Mouse (Mus musculus) layer of hippocampus, postnatal 14 days (tissue): Measurements from ENCODE around the gene Smyd4. TPM values are rescaled to one million over a fixed set of nuclear protein-coding genes. Genes with fewer than 3 reads are reported as not detected.

Experiments used
- DNase-seq, 2 experiments: peaks; one replicate each; pipeline ENCODE4 v3.0.0; 2021 to 2022; ENCODE audit warnings: low spot score in 2 of 2, mixed read lengths in 1 of 2
- total RNA-seq, 2 experiments: library from RNA; stranded (reverse); gene quantifications; 2 replicates each; pipeline ENCODE4 v1.2.3; 2021

Gene Smyd4
- total RNA-seq, 2 experiments from 2014 or later: 10.6 to 12.3 TPM

- DNase-seq: no peak
These were observed 67.8 kb downstream of the Smyd4 start for GRCm38 (mm10) chr11:75415994-75416393.

GRCm38 (mm10) chr11:75420037-75420436 is 71.8 kb downstream of the Smyd4 start:
- DNase-seq: no peak

- no peak for DNase-seq
These were observed 72.7 kb downstream of the Smyd4 start for GRCm38 (mm10) chr11:75420810-75421374.

GRCm38 (mm10) chr11:75421375-75422012 is 73.3 kb downstream of the Smyd4 start:
- no peak for DNase-seq

GRCm38 (mm10) chr11:75422013-75422792 is 74.0 kb downstream of the Smyd4 start, which contains the start of gene Serpinf1:
TSS of gene Serpinf1 (minus strand) at chr11:75422701.
- no peak for DNase-seq

- no peak for DNase-seq
These were observed 74.9 kb downstream of the Smyd4 start for GRCm38 (mm10) chr11:75423091-75423490.

GRCm38 (mm10) chr11:75424033-75424432 is 75.8 kb downstream of the Smyd4 start:
- no peak for DNase-seq

GRCm38 (mm10) chr11:75424459-75424858 is 76.2 kb downstream of the Smyd4 start:
- DNase-seq: no peak

GRCm38 (mm10) chr11:75429019-75429705 is 80.9 kb downstream of the Smyd4 start:
- DNase-seq: no peak

GRCm38 (mm10) chr11:75431307-75431706 is 83.1 kb downstream of the Smyd4 start:
- DNase-seq: peak; percentile 81 to 95

- DNase-seq: no peak
These were observed 85.9 kb downstream of the Smyd4 start for GRCm38 (mm10) chr11:75434138-75434537.

- DNase-seq: no peak
These were observed 90.0 kb downstream of the Smyd4 start for GRCm38 (mm10) chr11:75438194-75438593.

GRCm38 (mm10) chr11:75438804-75439203 is 90.6 kb downstream of the Smyd4 start:
- no peak for DNase-seq

GRCm38 (mm10) chr11:75439363-75439762 is 91.1 kb downstream of the Smyd4 start, which contains the start of gene Serpinf2:
TSS of gene Serpinf2 (minus strand) at chr11:75439591.
- DNase-seq: no peak

- DNase-seq: no peak
These were observed 91.7 kb downstream of the Smyd4 start for GRCm38 (mm10) chr11:75439951-75440350.

GRCm38 (mm10) chr11:75441034-75441433 is 92.8 kb downstream of the Smyd4 start:
- DNase-seq: no peak

GRCm38 (mm10) chr11:75441601-75442000 is 93.4 kb downstream of the Smyd4 start:
- DNase-seq: no peak

GRCm38 (mm10) chr11:75443711-75444110 is 95.5 kb downstream of the Smyd4 start:
- DNase-seq: no peak

GRCm38 (mm10) chr11:75448575-75448974 is 100.3 kb downstream of the Smyd4 start:
- no peak for DNase-seq

- DNase-seq: no peak
These were observed 101.5 kb downstream of the Smyd4 start for GRCm38 (mm10) chr11:75449695-75450094.

- no peak for DNase-seq
These were observed 102.2 kb downstream of the Smyd4 start for GRCm38 (mm10) chr11:75450304-75450908.
